ENCODE assay signal across 9 mouse cellular contexts in genomic region chr15:101772711-101773081, GRCm38 (mm10). TPM values are rescaled to one million over a fixed set of nuclear protein-coding genes. Genes with fewer than 3 reads are reported as not detected.
DNase-seq lines count a peak whose midpoint lies in the region; ATAC-seq and TF ChIP-seq lines count a peak whose summit lies in the region.
"Had no signal": no experiment of that assay in that cellular context is flagged by ENCODE, and none has a peak within 500 bp of the region (broad histone marks: within the 10 kb centered on the region; RNA-seq: fewer than 3 reads in every experiment).

No protein-coding gene starts in this region.

- no peak overlapping the region for H3K4me3 ChIP-seq in ES-Bruce4 (ENCODE audit: low read depth, low read length)
- H3K4me3 ChIP-seq in forebrain, embryonic 13.5 days = no peak overlapping the region
- no peak overlapping the region for H3K4me3 ChIP-seq in liver, embryonic 14.5 days (ENCODE audit: insufficient read depth in 1 of 2, low read depth in 2 of 2, low read length in 2 of 2)
- no peak overlapping the region for H3K4me3 ChIP-seq in neural tube, embryonic 14.5 days (ENCODE audit: low read depth, low read length)
- H3K4me3 ChIP-seq in testis, adult 2 months (ENCODE audit: control insufficient read depth, low read depth, low read length) = no peak overlapping the region

- TF ChIP-seq EP300 in ES-Bruce4 (IDR thresholded peaks at IDR 0.05; ENCODE audit: insufficient read depth, low read depth, low read length) = no peak
- TF ChIP-seq EP300 in liver, embryonic 14.5 days (IDR thresholded peaks at IDR 0.05; ENCODE audit: low read depth) = no peak

- no peak overlapping the region for H3K9ac ChIP-seq in ES-Bruce4 (ENCODE audit: low read depth, poor library complexity, severe bottlenecking)
- H3K9ac ChIP-seq in forebrain, embryonic 13.5 days = no peak overlapping the region
- no peak overlapping the region for H3K9ac ChIP-seq in liver, embryonic 14.5 days (replicated peaks)
- H3K9ac ChIP-seq in neural tube, embryonic 14.5 days (replicated peaks; ENCODE audit: low read depth, low read length) = no peak overlapping the region

- peak; percentile 88 for TF ChIP-seq CTCF in ES-Bruce4 (IDR thresholded peaks at IDR 0.05; ENCODE audit: low read depth, low read length)
- TF ChIP-seq CTCF in liver, embryonic 14.5 days (IDR thresholded peaks at IDR 0.05; ENCODE audit: low read depth) = peak; percentile 86
- peak; percentile 89; the same call in 1 of the 2 replicates for TF ChIP-seq CTCF in testis, adult 2 months (IDR thresholded peaks at IDR 0.05; ENCODE audit: control insufficient read depth, insufficient read depth, insufficient replicate concordance, low read depth, low read length)

- H3K9me3 ChIP-seq in ES-Bruce4 (replicated peaks; ENCODE audit: control insufficient read depth, insufficient read depth, low read length, poor library complexity, severe bottlenecking) = no peaks in the 10 kb centered on the region
- no peaks in the 10 kb centered on the region for H3K9me3 ChIP-seq in forebrain, embryonic 13.5 days (replicated peaks)
- no peaks in the 10 kb centered on the region for H3K9me3 ChIP-seq in liver, embryonic 14.5 days (ENCODE audit: control insufficient read depth, low read length)
- no peaks in the 10 kb centered on the region for H3K9me3 ChIP-seq in neural tube, embryonic 14.5 days (ENCODE audit: control insufficient read depth, low read length)

- 12% methylated on average over 5 of the region's 5 CpGs for WGBS in forebrain, embryonic 13.5 days
- WGBS in liver, embryonic 14.5 days (ENCODE audit: insufficient replicate concordance) = 7% methylated on average over 5 of the region's 5 CpGs
- WGBS in neural tube, embryonic 14.5 days = 12% methylated on average over 5 of the region's 5 CpGs

- DNase-seq in heart, postnatal 10 days = peak; percentile 84 to 93
- DNase-seq in kidney, postnatal 4 days = peak; percentile 93 to 94
- DNase-seq in liver, embryonic 14.5 days (ENCODE audit: low read depth in 3 of 3, low spot score in 3 of 3) = peak; percentile 29 to 36 (median 32)

- H3K4me1 ChIP-seq in ES-Bruce4 (ENCODE audit: control insufficient read depth, insufficient read depth, low read length) = no peaks in the 10 kb centered on the region
- H3K4me1 ChIP-seq in forebrain, embryonic 13.5 days = no peaks in the 10 kb centered on the region; the same call in 1 of the 2 replicates
- H3K4me1 ChIP-seq in liver, embryonic 14.5 days (replicated peaks; ENCODE audit: control insufficient read depth in 2 of 2, insufficient read depth in 2 of 2, low read length in 1 of 2) = no peaks in the 10 kb centered on the region
- no peaks in the 10 kb centered on the region for H3K4me1 ChIP-seq in neural tube, embryonic 14.5 days (ENCODE audit: control insufficient read depth, insufficient read depth, low read length)
- no peaks in the 10 kb centered on the region for H3K4me1 ChIP-seq in testis, adult 2 months (ENCODE audit: control insufficient read depth, insufficient read depth, low read length)

- peak; percentile 33; the same call in 1 of the 2 replicates for ATAC-seq in cerebellum, adult (ENCODE audit: insufficient number of reproducible peaks, low FRiP score, low TSS enrichment)
- peak; percentile 82 for ATAC-seq in forebrain, embryonic 13.5 days
- ATAC-seq in liver, embryonic 14.5 days (ENCODE audit: insufficient read depth) = no peak
- peak; percentile 79; the same call in 1 of the 2 replicates for ATAC-seq in neural tube, embryonic 14.5 days (ENCODE audit: low read depth)

- H3K36me3 ChIP-seq in ES-Bruce4 (ENCODE audit: control insufficient read depth, insufficient read depth, low read length, poor library complexity, severe bottlenecking) = no peaks in the 10 kb centered on the region
- H3K36me3 ChIP-seq in forebrain, embryonic 13.5 days (ENCODE audit: poor library complexity, severe bottlenecking) = no peaks in the 10 kb centered on the region
- H3K36me3 ChIP-seq in liver, embryonic 14.5 days (replicated peaks; ENCODE audit: control insufficient read depth, insufficient read depth, low read depth) = no peaks in the 10 kb centered on the region
- H3K36me3 ChIP-seq in neural tube, embryonic 14.5 days (ENCODE audit: control insufficient read depth, insufficient read depth, low read length) = no peaks in the 10 kb centered on the region
- no peaks in the 10 kb centered on the region for H3K36me3 ChIP-seq in testis, adult 2 months (ENCODE audit: control insufficient read depth, insufficient read depth, low read length)

- H3K4me2 ChIP-seq in forebrain, embryonic 13.5 days = no peak overlapping the region
- H3K4me2 ChIP-seq in liver, embryonic 14.5 days (ENCODE audit: low read depth) = no peak overlapping the region
- H3K4me2 ChIP-seq in neural tube, embryonic 14.5 days (ENCODE audit: low read depth, low read length) = no peak overlapping the region

- H3K27me3 ChIP-seq in ES-Bruce4 (ENCODE audit: control insufficient read depth, insufficient read depth, low read length, poor library complexity, severe bottlenecking) = no peaks in the 10 kb centered on the region
- no peaks in the 10 kb centered on the region for H3K27me3 ChIP-seq in forebrain, embryonic 13.5 days
- no peaks in the 10 kb centered on the region for H3K27me3 ChIP-seq in liver, embryonic 14.5 days (ENCODE audit: control insufficient read depth, insufficient read depth, low read length)
- no peaks in the 10 kb centered on the region for H3K27me3 ChIP-seq in neural tube, embryonic 14.5 days (ENCODE audit: control insufficient read depth, insufficient read depth, low read length)
- H3K27me3 ChIP-seq in testis, adult 2 months (ENCODE audit: control insufficient read depth, insufficient read depth, low read length) = no peaks in the 10 kb centered on the region

- intact Hi-C loops in heart, postnatal 10 days (cut with DNase I) = loop anchor here (1.0 to 5.0 kb wide), 5 partner anchors 201 to 434 kb away; no protein-coding TSS in a partner anchor

- TF ChIP-seq POLR2A in ES-Bruce4 (IDR thresholded peaks at IDR 0.05; ENCODE audit: insufficient read depth, low read length) = no peak
- no peak for TF ChIP-seq POLR2A in testis, adult 2 months (IDR thresholded peaks at IDR 0.05; ENCODE audit: control insufficient read depth, low read depth, low read length)

- H3K27ac ChIP-seq in ES-Bruce4 (ENCODE audit: insufficient read depth, low read length) = no peak overlapping the region
- no peak overlapping the region for H3K27ac ChIP-seq in forebrain, embryonic 13.5 days
- no peak overlapping the region for H3K27ac ChIP-seq in liver, embryonic 14.5 days
- no peak overlapping the region for H3K27ac ChIP-seq in neural tube, embryonic 14.5 days (ENCODE audit: low read depth, low read length)
- H3K27ac ChIP-seq in testis, adult 2 months (ENCODE audit: control insufficient read depth, insufficient read depth, low read depth, low read length) = no peak overlapping the region

RNA-seq across cellular contexts. Expression of gene Krt72, which starts 13.6 kb away (rescaled TPM):
- not detected in 2 replicates for polyA plus RNA-seq in ES-Bruce4 (2011; ENCODE audit: insufficient read depth, insufficient read length, low read depth, missing spikeins)
- polyA plus RNA-seq in forebrain, embryonic 13.5 days (2015; fragmentation: Nextera tagmentation; extraction: Ambion mirVana) = not detected in 2 replicates
- not detected for total RNA-seq in heart, postnatal 10 days (2021)
- polyA plus RNA-seq in liver, embryonic 14.5 days (2012; rRNA removed) = not detected in 2 replicates
- not detected in 2 replicates for polyA plus RNA-seq in liver, embryonic 14.5 days (2014; fragmentation: Nextera tagmentation; extraction: Ambion mirVana)
- not detected in 2 replicates for polyA plus RNA-seq in neural tube, embryonic 14.5 days (2014; fragmentation: Nextera tagmentation; extraction: Ambion mirVana)
- polyA plus RNA-seq in testis, adult 2 months (2012; rRNA removed) = not detected in 2 replicates
- polyA plus RNA-seq: heart, embryonic 14.5 days had no signal

RNA-seq across cellular contexts. Expression of gene Krt73, which starts 29.4 kb away (rescaled TPM):
- not detected in 2 replicates for polyA plus RNA-seq in ES-Bruce4 (2011; ENCODE audit: insufficient read depth, insufficient read length, low read depth, missing spikeins)
- polyA plus RNA-seq in forebrain, embryonic 13.5 days (2015; fragmentation: Nextera tagmentation; extraction: Ambion mirVana) = 0.59 and 0.66 TPM in 2 replicates
- total RNA-seq in heart, postnatal 10 days (2021) = not detected
- polyA plus RNA-seq in liver, embryonic 14.5 days (2012; rRNA removed) = not detected in 2 replicates
- not detected in 2 replicates for polyA plus RNA-seq in liver, embryonic 14.5 days (2014; fragmentation: Nextera tagmentation; extraction: Ambion mirVana)
- polyA plus RNA-seq in neural tube, embryonic 14.5 days (2014; fragmentation: Nextera tagmentation; extraction: Ambion mirVana) = 0.36 TPM in 2 replicates
- polyA plus RNA-seq in testis, adult 2 months (2012; rRNA removed) = 1.4 and 1.6 TPM in 2 replicates
- polyA plus RNA-seq: heart, embryonic 14.5 days had no signal

RNA-seq across cellular contexts. Expression of gene Krt71, which starts 29.8 kb away (rescaled TPM):
- polyA plus RNA-seq in ES-Bruce4 (2011; ENCODE audit: insufficient read depth, insufficient read length, low read depth, missing spikeins) = not detected in 2 replicates
- not detected in 2 replicates for polyA plus RNA-seq in forebrain, embryonic 13.5 days (2015; fragmentation: Nextera tagmentation; extraction: Ambion mirVana)
- total RNA-seq in heart, postnatal 10 days (2021) = not detected
- not detected in 2 replicates for polyA plus RNA-seq in liver, embryonic 14.5 days (2012; rRNA removed)
- not detected in 2 replicates for polyA plus RNA-seq in liver, embryonic 14.5 days (2014; fragmentation: Nextera tagmentation; extraction: Ambion mirVana)
- polyA plus RNA-seq in neural tube, embryonic 14.5 days (2014; fragmentation: Nextera tagmentation; extraction: Ambion mirVana) = 0.27 and 0.48 TPM in 2 replicates
- polyA plus RNA-seq in testis, adult 2 months (2012; rRNA removed) = not detected in 2 replicates
- polyA plus RNA-seq: heart, embryonic 14.5 days had no signal

RNA-seq across cellular contexts. Expression of gene Krt2, which starts 45.3 kb away (rescaled TPM):
- not detected in 2 replicates for polyA plus RNA-seq in ES-Bruce4 (2011; ENCODE audit: insufficient read depth, insufficient read length, low read depth, missing spikeins)
- not detected in 2 replicates for polyA plus RNA-seq in forebrain, embryonic 13.5 days (2015; fragmentation: Nextera tagmentation; extraction: Ambion mirVana)
- not detected for total RNA-seq in heart, postnatal 10 days (2021)
- polyA plus RNA-seq in liver, embryonic 14.5 days (2012; rRNA removed) = not detected in 2 replicates
- not detected in 2 replicates for polyA plus RNA-seq in liver, embryonic 14.5 days (2014; fragmentation: Nextera tagmentation; extraction: Ambion mirVana)
- polyA plus RNA-seq in neural tube, embryonic 14.5 days (2014; fragmentation: Nextera tagmentation; extraction: Ambion mirVana) = not detected in 2 replicates
- polyA plus RNA-seq in testis, adult 2 months (2012; rRNA removed) = not detected in 2 replicates
- polyA plus RNA-seq: heart, embryonic 14.5 days had no signal

RNA-seq across cellular contexts. Expression of gene Krt5, which starts 60.0 kb away (rescaled TPM):
- not detected in 2 replicates for polyA plus RNA-seq in ES-Bruce4 (2011; ENCODE audit: insufficient read depth, insufficient read length, low read depth, missing spikeins)
- 0.14 and 0.35 TPM in 2 replicates for polyA plus RNA-seq in forebrain, embryonic 13.5 days (2015; fragmentation: Nextera tagmentation; extraction: Ambion mirVana)
- not detected for total RNA-seq in heart, postnatal 10 days (2021)
- polyA plus RNA-seq in liver, embryonic 14.5 days (2012; rRNA removed) = 0.36 and 0.45 TPM in 2 replicates
- polyA plus RNA-seq in liver, embryonic 14.5 days (2014; fragmentation: Nextera tagmentation; extraction: Ambion mirVana) = not detected in 2 replicates
- not detected in 2 replicates for polyA plus RNA-seq in neural tube, embryonic 14.5 days (2014; fragmentation: Nextera tagmentation; extraction: Ambion mirVana)
- 0.12 and 1.3 TPM in 2 replicates for polyA plus RNA-seq in testis, adult 2 months (2012; rRNA removed)
- polyA plus RNA-seq: heart, embryonic 14.5 days had no signal

Comparison
In these comparisons a context has a peak if more than half of its experiments do, and no peak if none do; other contexts are left out.
1. DNase-seq: peak in every context shown above with its lines; median percentile 94 in kidney, postnatal 4 days; 88 in heart, postnatal 10 days; 32 in liver, embryonic 14.5 days.